Mouse (Mus musculus): ENCODE data around the gene D630039A03Rik. TPM values are rescaled to one million over a fixed set of nuclear protein-coding genes. Genes with fewer than 3 reads are reported as not detected.
A peak's percentile ranks its signal among the peaks of the same experiment; 100 is the strongest.
"Not testable (repeated sequence)": the region's sequence is repeated elsewhere in the genome, so short reads cannot be mapped to it uniquely, and the experiment has no call there.

D630039A03Rik gene
- polyA plus RNA-seq, 1 experiment from 2014 or later: 0.09 TPM

DNA sequence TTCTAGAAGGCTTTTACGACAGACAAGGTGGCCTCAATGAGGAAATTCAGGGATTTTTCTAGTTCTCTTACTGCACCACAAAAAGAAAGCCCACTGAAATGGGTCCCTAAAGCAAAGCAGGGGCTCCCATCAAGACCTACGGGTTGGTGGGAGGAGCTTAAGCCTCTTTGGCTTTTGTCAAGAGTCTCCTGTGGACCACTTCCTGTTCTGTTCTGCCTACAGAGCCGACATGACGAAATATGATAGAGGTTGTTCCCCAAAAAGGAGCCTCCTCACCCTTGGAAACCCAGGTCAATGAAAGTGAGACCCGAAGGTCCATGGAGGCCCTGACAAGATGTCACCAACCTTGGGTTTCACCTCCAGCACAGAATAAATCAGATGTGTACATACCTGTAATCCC is 13.5 kb downstream of the D630039A03Rik start:
- ATAC-seq (ENCODE audit: low FRiP score): no peak
- WGBS: 78% methylated on average over 5 of the region's 5 CpGs
- Histone ChIP-seq H3K36me3 (no peaks in the 10 kb centered on the region), H3K4me2 (no peak overlapping the region), H3K9me3 (no peaks in the 10 kb centered on the region), H3K4me3 (no peak overlapping the region), H3K27me3 (no peaks in the 10 kb centered on the region), H3K27ac (no peak overlapping the region), H3K4me1 (replicated peaks) (peaks cover 4% of the 10 kb centered on the region; the same call in 1 of the 2 replicates), H3K9ac (no peak overlapping the region)

DNA sequence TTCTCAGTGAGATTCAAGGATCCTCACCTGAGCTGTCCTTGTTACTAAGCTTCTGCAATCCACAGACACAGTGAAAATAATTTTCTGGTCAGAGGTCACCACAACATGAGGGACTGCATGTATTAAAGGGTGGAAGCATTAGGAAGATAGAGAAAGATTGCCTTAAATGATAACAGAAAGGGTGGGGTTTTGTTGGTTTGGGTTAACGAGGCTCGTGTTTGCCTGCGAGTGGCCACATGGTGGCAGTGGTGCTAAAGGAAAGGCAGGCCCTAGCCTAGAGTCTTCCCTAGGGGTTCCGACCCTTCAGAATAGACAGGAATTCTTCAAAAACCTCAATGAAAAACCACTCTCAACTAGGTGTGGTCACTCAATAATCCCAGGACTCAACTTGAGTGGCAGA is 14.9 kb downstream of the D630039A03Rik start:
- Histone ChIP-seq H3K4me2 (no peak overlapping the region), H3K4me1 (replicated peaks) (peaks cover 4% of the 10 kb centered on the region; the same call in 1 of the 2 replicates), H3K9ac (no peak overlapping the region), H3K27me3 (no peaks in the 10 kb centered on the region), H3K27ac (no peak overlapping the region), H3K9me3 (no peaks in the 10 kb centered on the region), H3K4me3 (no peak overlapping the region), H3K36me3 (no peaks in the 10 kb centered on the region)
- 17% methylated on average over 4 of the region's 4 CpGs for WGBS
- ATAC-seq (ENCODE audit: low FRiP score): no peak; the same call in 1 of the 2 replicates

DNA sequence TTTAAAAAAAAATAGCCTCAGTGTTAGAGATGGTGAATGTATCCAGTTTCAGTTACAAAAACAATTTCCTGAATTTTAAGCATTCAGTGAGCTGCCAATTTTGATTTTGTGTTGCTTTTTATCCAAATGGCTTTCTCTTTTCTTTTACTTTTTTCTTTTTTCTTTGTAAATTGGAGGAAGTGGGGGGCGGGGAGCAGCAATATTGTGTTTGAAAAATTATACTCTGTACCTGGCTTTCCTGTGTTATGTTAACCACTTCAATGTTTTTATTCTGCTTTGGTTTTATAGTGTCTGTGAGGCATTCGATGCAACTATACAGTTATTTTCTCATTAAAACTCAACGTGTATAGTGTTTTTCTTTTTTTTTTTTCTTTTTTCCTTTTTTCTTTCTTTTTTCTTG is 19.5 kb downstream of the D630039A03Rik start:
- no peak for ATAC-seq (ENCODE audit: low FRiP score)
- Histone ChIP-seq H3K4me2 (no peak overlapping the region), H3K27ac (no peak overlapping the region), H3K4me3 (no peak overlapping the region), H3K9me3 (no peaks in the 10 kb centered on the region), H3K4me1 (replicated peaks) (peaks cover 18% of the 10 kb centered on the region), H3K27me3 (no peaks in the 10 kb centered on the region), H3K36me3 (0 out of 2 replicates have a peak, but pooled peaks cover 3% of the 10 kb centered on the region), H3K9ac (no peak overlapping the region)
- WGBS: 79% methylated on average over 3 of the region's 3 CpGs

DNA sequence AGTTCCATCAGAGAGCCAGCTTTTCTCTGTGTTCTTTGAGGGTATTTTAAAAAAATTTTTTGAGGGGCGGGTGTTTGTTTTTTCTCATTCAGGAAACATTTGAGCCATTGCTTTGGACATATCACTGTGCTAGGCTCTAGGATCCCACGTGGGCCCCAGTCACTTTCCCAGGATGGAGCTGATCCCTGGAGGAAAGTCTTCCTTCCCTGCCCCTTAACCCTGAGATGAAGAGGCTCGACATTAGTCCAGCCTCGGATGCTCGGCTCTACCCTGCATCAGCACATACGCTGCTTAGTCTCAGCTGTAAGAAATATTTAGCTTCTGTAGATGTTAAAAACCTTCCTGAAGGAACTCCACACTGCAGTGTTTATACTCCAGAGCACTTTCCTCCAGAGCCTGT is 20.2 kb downstream of the D630039A03Rik start:
- Histone ChIP-seq H3K27ac (no peak overlapping the region), H3K36me3 (0 out of 2 replicates have a peak, but pooled peaks cover 3% of the 10 kb centered on the region), H3K4me3 (no peak overlapping the region), H3K9ac (no peak overlapping the region), H3K27me3 (no peaks in the 10 kb centered on the region), H3K4me2 (no peak overlapping the region), H3K9me3 (no peaks in the 10 kb centered on the region), H3K4me1 (replicated peaks) (peaks cover 25% of the 10 kb centered on the region)
- ATAC-seq (ENCODE audit: low FRiP score): no peak
- WGBS: 64% methylated on average over 6 of the region's 6 CpGs

DNA sequence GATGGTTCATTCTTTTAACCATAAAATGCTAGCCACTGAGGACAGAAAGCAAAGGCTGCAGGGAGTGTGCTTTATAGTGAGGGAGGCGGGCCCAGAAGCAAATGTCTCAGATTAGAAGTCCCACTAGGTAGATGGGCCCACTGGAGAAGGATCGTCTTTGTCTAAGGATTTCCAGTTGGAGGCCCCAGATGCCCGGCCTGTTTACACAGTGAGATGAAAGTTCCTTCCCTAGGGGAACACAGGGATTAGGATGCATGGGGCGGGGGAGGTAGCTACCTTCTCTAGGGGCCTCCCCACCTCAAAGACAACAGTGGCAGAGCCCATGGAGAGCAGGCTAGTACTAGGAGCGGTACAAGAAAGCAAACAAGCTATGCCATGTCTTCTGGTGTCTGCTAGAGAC is 21.0 kb downstream of the D630039A03Rik start:
- no peak overlapping the region for H3K9ac ChIP-seq
- no peak overlapping the region for H3K4me3 ChIP-seq
- WGBS: 57% methylated on average over 5 of the region's 5 CpGs
- no peak overlapping the region for H3K27ac ChIP-seq
- no peaks in the 10 kb centered on the region for H3K27me3 ChIP-seq
- 0 out of 2 replicates have a peak, but pooled peaks cover 3% of the 10 kb centered on the region for H3K36me3 ChIP-seq
- H3K9me3 ChIP-seq: no peaks in the 10 kb centered on the region
- peaks cover 25% of the 10 kb centered on the region for H3K4me1 ChIP-seq (replicated peaks)
- no peak for ATAC-seq (ENCODE audit: low FRiP score)
- H3K4me2 ChIP-seq: no peak overlapping the region

DNA sequence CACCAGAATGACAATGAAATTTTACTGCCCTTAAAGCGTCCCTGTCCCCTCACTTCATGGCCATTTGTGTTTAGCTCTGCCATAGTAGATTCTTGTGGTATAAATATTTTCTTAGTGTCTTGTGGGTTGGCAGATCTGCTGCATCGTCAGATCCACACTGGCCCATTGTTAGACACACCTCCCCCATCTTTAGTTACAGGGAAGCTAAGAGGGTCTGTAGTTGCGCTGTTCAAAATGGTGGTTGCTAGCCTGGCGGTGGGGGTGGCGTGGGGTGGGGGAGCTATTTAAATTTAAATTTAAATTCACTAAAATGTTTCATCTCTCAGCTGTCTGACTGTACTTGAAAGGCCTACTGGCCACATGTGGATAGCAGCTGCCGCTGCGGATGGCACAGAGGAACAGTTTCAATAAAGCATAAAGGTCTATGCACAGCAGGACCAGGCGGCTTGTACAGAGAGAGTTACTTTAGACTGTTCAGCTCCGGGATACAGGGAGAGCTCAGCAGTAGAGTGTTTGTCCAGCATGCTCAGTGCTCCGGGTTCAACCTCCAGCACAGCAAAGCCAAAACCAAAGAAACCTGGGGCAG is 24.0 kb downstream of the D630039A03Rik start:
- peak; percentile 70; the same call in 1 of the 2 replicates for ATAC-seq (ENCODE audit: low FRiP score)
- no peak overlapping the region for H3K4me2 ChIP-seq
- 44% methylated on average over 10 of the region's 10 CpGs for WGBS
- peaks cover 25% of the 10 kb centered on the region for H3K4me1 ChIP-seq (replicated peaks)
- H3K9me3 ChIP-seq: no peaks in the 10 kb centered on the region
- 0 out of 2 replicates have a peak, but pooled peaks cover 3% of the 10 kb centered on the region for H3K36me3 ChIP-seq
- no peak overlapping the region for H3K4me3 ChIP-seq
- H3K9ac ChIP-seq: no peak overlapping the region
- H3K27me3 ChIP-seq: no peaks in the 10 kb centered on the region
- H3K27ac ChIP-seq: peak overlapping the region; percentile 48; the same call in 1 of the 2 replicates

DNA sequence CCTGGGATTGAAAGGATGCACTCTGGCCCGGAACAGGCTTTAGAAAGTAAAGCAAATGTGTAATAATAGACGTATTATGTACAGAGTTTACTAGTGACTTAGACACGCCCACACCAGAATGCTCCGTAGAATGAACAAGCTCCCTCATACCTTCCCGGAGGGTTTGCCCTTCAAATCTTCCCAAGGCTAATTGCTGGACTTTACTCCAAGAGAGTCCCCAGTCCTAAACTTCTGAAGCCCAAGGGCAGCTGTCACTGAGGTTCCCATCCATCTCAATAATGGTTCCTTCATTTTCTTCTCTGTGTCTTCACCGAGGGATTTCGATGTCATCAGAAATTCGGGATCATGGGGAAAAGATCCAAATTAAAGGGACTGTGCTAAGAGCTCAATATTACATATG is 26.3 kb downstream of the D630039A03Rik start:
- Histone ChIP-seq H3K9ac (no peak overlapping the region), H3K4me3 (no peak overlapping the region), H3K4me1 (replicated peaks) (peaks cover 34% of the 10 kb centered on the region), H3K36me3 (0 out of 2 replicates have a peak, but pooled peaks cover 3% of the 10 kb centered on the region), H3K4me2 (no peak overlapping the region), H3K27me3 (no peaks in the 10 kb centered on the region), H3K9me3 (no peaks in the 10 kb centered on the region), H3K27ac (no peak overlapping the region)
- ATAC-seq (ENCODE audit: low FRiP score): no peak
- 84% methylated on average over 8 of the region's 8 CpGs for WGBS

DNA sequence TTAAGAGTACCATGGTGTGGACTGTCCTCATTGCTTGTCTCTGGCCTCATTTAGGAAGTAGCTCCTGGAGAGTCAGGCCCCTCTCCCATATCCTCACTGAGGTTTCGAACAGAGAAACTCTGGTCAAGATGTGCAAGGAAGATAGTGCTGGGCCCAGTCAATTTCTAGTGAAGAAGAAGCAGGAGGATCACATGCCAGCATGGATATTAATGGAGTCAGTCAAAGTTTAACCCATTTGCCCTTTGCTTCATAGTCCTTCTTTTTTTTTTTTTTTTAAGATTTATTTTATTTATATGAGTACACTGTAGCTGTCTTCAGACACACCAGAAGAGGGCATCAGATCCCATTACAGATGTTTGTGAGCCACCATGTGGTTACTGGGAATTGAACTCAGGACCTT is 27.1 kb downstream of the D630039A03Rik start:
- not testable (repeated sequence) for H3K27me3 ChIP-seq; H3K27ac ChIP-seq; H3K9ac ChIP-seq; ATAC-seq (ENCODE audit: low FRiP score); H3K9me3 ChIP-seq; H3K36me3 ChIP-seq; H3K4me2 ChIP-seq; H3K4me3 ChIP-seq
- peaks cover 36% of the 10 kb centered on the region for H3K4me1 ChIP-seq (replicated peaks)
- WGBS: 93% methylated on average over 1 of the region's 1 CpGs

DNA sequence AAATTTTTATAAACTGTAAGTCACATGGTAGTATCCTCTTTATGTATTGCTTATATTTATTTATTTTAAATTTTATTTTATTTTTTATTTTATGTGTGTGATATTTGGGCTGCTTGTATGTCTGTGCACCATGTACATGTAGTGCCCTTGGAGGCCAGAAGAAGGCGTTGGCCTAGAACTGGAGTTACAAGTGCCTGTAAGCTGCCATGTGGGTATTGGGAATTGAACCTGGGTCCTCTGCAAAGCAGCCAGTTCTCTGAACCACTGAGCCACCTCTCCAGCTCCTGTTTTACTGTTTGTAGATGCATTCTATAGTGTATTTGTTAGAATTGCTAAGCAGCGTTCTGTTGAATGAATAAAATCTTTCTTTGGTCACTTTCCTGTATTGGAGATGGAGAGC is 27.9 kb downstream of the D630039A03Rik start:
- Histone ChIP-seq H3K4me2 (no peak overlapping the region), H3K27me3 (no peaks in the 10 kb centered on the region), H3K9ac (no peak overlapping the region), H3K27ac (no peak overlapping the region), H3K4me1 (replicated peaks) (peaks cover 39% of the 10 kb centered on the region), H3K36me3 (0 out of 2 replicates have a peak, but pooled peaks cover 2% of the 10 kb centered on the region), H3K4me3 (no peak overlapping the region), H3K9me3 (no peaks in the 10 kb centered on the region)
- WGBS: 91% methylated on average over 2 of the region's 2 CpGs
- ATAC-seq (ENCODE audit: low FRiP score): no peak

DNA sequence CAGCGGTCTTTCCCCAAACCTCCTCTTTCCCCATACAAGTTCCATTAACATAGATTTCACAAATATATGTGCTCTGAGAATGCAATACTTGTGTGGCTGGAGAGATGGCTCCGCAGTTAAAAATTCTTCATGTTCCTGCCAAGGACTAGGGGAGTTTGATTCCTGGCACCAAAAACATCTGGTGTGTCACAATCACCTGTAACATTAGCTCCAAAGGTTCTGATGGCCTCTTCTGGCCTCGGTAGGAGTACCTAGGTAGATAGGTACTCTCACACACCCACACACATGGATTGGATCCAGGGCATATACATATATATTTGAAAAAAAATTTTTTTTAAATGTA is 29.2 kb downstream of the D630039A03Rik start:
- no peak for ATAC-seq (ENCODE audit: low FRiP score)
- Histone ChIP-seq H3K4me2 (no peak overlapping the region), H3K4me1 (replicated peaks) (peaks cover 30% of the 10 kb centered on the region), H3K27me3 (no peaks in the 10 kb centered on the region), H3K9ac (no peak overlapping the region), H3K36me3 (no peaks in the 10 kb centered on the region), H3K9me3 (no peaks in the 10 kb centered on the region), H3K4me3 (no peak overlapping the region), H3K27ac (no peak overlapping the region)
- 95% methylated on average over 3 of the region's 3 CpGs for whole genome bisulfite sequencing

DNA sequence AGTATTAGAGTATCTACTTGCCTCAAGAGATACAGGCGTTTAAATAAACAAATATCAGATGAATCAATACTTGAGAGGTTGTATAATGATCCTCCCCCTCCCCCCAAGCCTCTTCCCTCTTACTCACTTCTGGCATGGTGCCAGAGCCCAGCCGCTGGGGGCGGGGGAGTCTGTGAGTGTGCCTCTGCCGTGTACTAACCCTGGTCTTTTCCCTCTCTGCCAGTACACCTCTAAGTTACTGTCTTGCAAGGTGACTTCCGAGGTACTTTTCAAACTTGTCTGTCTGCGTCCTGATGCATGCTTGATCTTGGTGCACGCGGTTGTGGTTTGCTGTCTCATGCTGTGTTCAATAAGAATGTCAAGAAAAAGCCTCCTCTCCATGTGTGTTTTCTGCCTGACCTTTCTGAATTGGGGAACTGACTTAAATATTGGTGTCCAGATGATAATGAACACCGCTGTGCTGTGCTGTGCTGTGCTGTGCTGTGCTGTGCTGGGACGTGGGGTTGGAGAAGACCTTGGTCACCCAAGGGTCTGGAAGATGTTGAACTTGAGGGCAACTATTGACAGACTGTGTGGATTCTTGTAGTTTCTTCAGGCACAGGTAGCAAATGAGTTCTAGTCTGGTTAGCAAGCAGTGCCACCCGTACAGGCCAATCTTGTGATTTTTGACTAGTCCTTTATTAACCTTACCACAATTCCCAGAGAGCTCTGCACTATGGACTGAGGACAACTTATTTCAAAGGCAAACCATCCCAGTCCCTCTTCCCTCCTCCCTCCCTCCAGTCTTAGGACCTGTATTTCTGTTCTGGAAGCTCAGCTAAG is 29.8 kb downstream of the D630039A03Rik start:
- Histone ChIP-seq H3K27me3 (no peaks in the 10 kb centered on the region), H3K4me1 (replicated peaks) (peaks cover 24% of the 10 kb centered on the region), H3K9ac (no peak overlapping the region), H3K27ac (no peak overlapping the region), H3K4me2 (no peak overlapping the region), H3K9me3 (no peaks in the 10 kb centered on the region), H3K4me3 (no peak overlapping the region), H3K36me3 (no peaks in the 10 kb centered on the region)
- ATAC-seq (ENCODE audit: low FRiP score): peak; percentile 70
- 63% methylated on average over 11 of the region's 11 CpGs for WGBS

DNA sequence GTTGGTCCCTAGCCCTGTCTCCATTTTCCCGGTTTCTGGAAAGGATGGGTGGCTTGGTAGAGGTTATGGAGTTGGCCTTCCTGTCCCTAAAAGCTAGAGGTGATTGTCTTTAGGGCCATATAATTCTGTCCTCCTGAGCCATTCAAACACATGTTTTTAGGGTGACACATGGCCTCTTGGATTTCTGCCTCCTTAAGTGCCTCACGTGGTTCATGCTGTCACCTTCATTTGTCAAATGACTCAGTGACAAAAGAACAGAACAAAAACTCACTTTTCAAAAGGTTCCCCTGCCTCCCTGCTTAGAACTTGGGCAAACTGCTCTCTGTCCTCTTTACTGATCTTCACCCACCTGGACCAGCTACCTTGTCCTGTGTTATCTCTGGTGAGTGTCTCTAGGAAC is 30.9 kb downstream of the D630039A03Rik start:
- Histone ChIP-seq H3K9ac (no peak overlapping the region), H3K4me2 (no peak overlapping the region), H3K4me1 (replicated peaks) (peaks cover 20% of the 10 kb centered on the region), H3K36me3 (no peaks in the 10 kb centered on the region), H3K27ac (no peak overlapping the region), H3K9me3 (no peaks in the 10 kb centered on the region), H3K4me3 (no peak overlapping the region), H3K27me3 (no peaks in the 10 kb centered on the region)
- WGBS: 64% methylated on average over 2 of the region's 2 CpGs
- no peak for ATAC-seq (ENCODE audit: low FRiP score)

DNA sequence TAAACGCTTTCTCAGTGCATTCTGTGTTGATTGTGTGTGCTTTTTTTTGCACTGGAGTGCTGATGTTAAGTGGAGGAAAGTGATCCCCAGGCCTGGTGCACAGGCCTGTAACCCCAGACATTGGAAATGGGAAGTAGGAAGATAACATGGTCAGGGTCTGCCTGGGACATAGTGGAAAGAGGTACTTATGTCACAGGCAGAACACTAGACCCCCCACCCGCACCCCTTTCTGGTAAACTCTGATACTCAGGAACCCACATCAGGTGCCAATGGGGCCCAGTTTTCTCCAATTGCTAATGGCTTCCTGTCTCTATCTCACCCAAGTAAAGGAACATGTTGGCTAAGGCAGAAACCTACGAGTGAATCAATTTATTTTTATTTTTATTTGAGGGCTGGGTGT is 31.6 kb downstream of the D630039A03Rik start:
- Histone ChIP-seq H3K4me3 (no peak overlapping the region), H3K27me3 (no peaks in the 10 kb centered on the region), H3K9me3 (no peaks in the 10 kb centered on the region), H3K27ac (no peak overlapping the region), H3K9ac (no peak overlapping the region), H3K36me3 (no peaks in the 10 kb centered on the region), H3K4me2 (no peak overlapping the region), H3K4me1 (replicated peaks) (peaks cover 20% of the 10 kb centered on the region)
- WGBS: 93% methylated on average over 3 of the region's 3 CpGs
- ATAC-seq (ENCODE audit: low FRiP score): no peak

All from hindbrain, embryonic 13.5 days (tissue).